ENCODE assay signal across 8 mouse cellular contexts in genomic region chr7:110953210-110953609, GRCm38 (mm10). TPM values are rescaled to one million over a fixed set of nuclear protein-coding genes. Genes with fewer than 3 reads are reported as not detected.
DNase-seq lines count a peak whose midpoint lies in the region; ATAC-seq and TF ChIP-seq lines count a peak whose summit lies in the region.

No protein-coding gene starts in this region.

- peak overlapping the region; percentile 7; the same call in 1 of the 2 replicates for H3K27ac ChIP-seq in spleen, adult 2 months (ENCODE audit: insufficient read depth, low read length)
- H3K27ac ChIP-seq in forebrain, embryonic 16.5 days (ENCODE audit: low read length), result no peak overlapping the region

- no peak for ATAC-seq in forebrain, embryonic 16.5 days

- peak; percentile 79 to 91 for DNase-seq in adrenal gland, adult (ENCODE audit: inconsistent age in 2 of 2, low spot score in 1 of 2)
- no peak for DNase-seq in adrenal gland, adult 18-20 months (ENCODE audit: low spot score in 2 of 2)
- no peak for DNase-seq in spleen, adult 2 months (ENCODE audit: low read depth in 1 of 2, low spot score in 2 of 2)
- no peak for DNase-seq in spleen, adult 18-20 months
- peak; percentile 35 to 46 for DNase-seq in kidney, postnatal 36 days
- DNase-seq in yolk sac, embryonic 10.5 days (ENCODE audit: low spot score), result peak; percentile 44
- DNase-seq in neural tube, embryonic 10.5 days (ENCODE audit: extremely low spot score, low spot score), result no peak

- no peak for TF ChIP-seq CTCF in spleen, adult 2 months (IDR thresholded peaks at IDR 0.05; ENCODE audit: extremely low read depth, insufficient read depth, insufficient read length, insufficient replicate concordance)

- no peak for TF ChIP-seq POLR2A in spleen, adult 2 months (IDR thresholded peaks at IDR 0.05; ENCODE audit: low read depth, low read length)

- no peaks in the 10 kb centered on the region for H3K36me3 ChIP-seq in spleen, adult 2 months (ENCODE audit: control insufficient read depth, insufficient read depth, low read length)
- no peaks in the 10 kb centered on the region for H3K36me3 ChIP-seq in forebrain, embryonic 16.5 days (ENCODE audit: control insufficient read depth, insufficient read depth)

- WGBS in spleen, adult 2 months, result 4% methylated on average over 1 of the region's 1 CpGs
- WGBS in forebrain, embryonic 16.5 days, result 89% methylated on average over 1 of the region's 1 CpGs

- H3K27me3 ChIP-seq in spleen, adult 2 months (ENCODE audit: control insufficient read depth, insufficient read depth, low read length), result no peaks in the 10 kb centered on the region
- no peaks in the 10 kb centered on the region for H3K27me3 ChIP-seq in forebrain, embryonic 16.5 days (replicated peaks; ENCODE audit: control insufficient read depth, insufficient read depth, low read length)

- H3K4me1 ChIP-seq in spleen, adult 2 months (ENCODE audit: control insufficient read depth, insufficient read depth, insufficient read length), result peaks cover 23% of the 10 kb centered on the region; the same call in 1 of the 2 replicates
- H3K4me1 ChIP-seq in forebrain, embryonic 16.5 days (replicated peaks; ENCODE audit: control insufficient read depth, insufficient read depth, low read length), result no peaks in the 10 kb centered on the region

- no peak overlapping the region for H3K4me2 ChIP-seq in forebrain, embryonic 16.5 days (ENCODE audit: low read length)

- H3K9me3 ChIP-seq in forebrain, embryonic 16.5 days (ENCODE audit: control insufficient read depth, low read length), result no peaks in the 10 kb centered on the region

- no peak overlapping the region for H3K9ac ChIP-seq in forebrain, embryonic 16.5 days (replicated peaks; ENCODE audit: low read depth, low read length)

- H3K4me3 ChIP-seq in spleen, adult 2 months (ENCODE audit: extremely low read depth, insufficient read depth, insufficient read length), result no peak overlapping the region
- H3K4me3 ChIP-seq in forebrain, embryonic 16.5 days (replicated peaks; ENCODE audit: low read length), result no peak overlapping the region

RNA-seq across cellular contexts. Expression of gene Mrvi1, which starts 29.1 kb away (rescaled TPM):
- total RNA-seq in adrenal gland, adult 18-20 months (2021), result 10 to 100 TPM; 11.5 to 12.8 TPM
- polyA plus RNA-seq in spleen, adult 2 months (2012; rRNA removed), result 10.9 and 11.6 TPM in 2 replicates
- polyA plus RNA-seq in forebrain, embryonic 16.5 days (2015; fragmentation: Nextera tagmentation; extraction: Ambion mirVana), result 0.60 and 1.3 TPM in 2 replicates

Comparison
In these comparisons a context has a peak if more than half of its experiments do, and no peak if none do; other contexts are left out.
1. DNase-seq: peak in adrenal gland, adult (2 of 2), kidney, postnatal 36 days (2 of 2) and yolk sac, embryonic 10.5 days (single experiment); none in adrenal gland, adult 18-20 months (0 of 2), spleen, adult 2 months (0 of 2), spleen, adult 18-20 months (0 of 2) and neural tube, embryonic 10.5 days (single experiment).